Mouse (Mus musculus) liver, embryonic 12.5 days (tissue): Measurements from ENCODE around the gene Tuba3a. TPM values are rescaled to one million over a fixed set of nuclear protein-coding genes. Genes with fewer than 3 reads are reported as not detected.
"Not testable (repeated sequence)": the region's sequence is repeated elsewhere in the genome, so short reads cannot be mapped to it uniquely, and the experiment has no call there.

ENCODE experiments used
- ATAC-seq: fragments of 200-750 bp; cut with Nextera tagmentation; 2 replicates; pipeline ENCODE4 v1.8.0; 2017; ENCODE audit warnings: moderate number of reproducible peaks, mild to moderate bottlenecking, moderate library complexity
- H3K27ac ChIP-seq: fragments of 300-500 bp; sonication (generic); 2 replicates; pipeline ENCODE4 v1.5.1; 2016; ENCODE audit warnings: mild to moderate bottlenecking
- H3K27me3 ChIP-seq: fragments of 300-500 bp; sonication (generic); replicated peaks from 2 replicates; pipeline ENCODE4 v1.6.1; 2016; ENCODE audit warnings: mild to moderate bottlenecking, moderate library complexity
- H3K36me3 ChIP-seq: fragments of 300-500 bp; sonication (generic); 2 replicates; pipeline ENCODE4 v1.6.1; 2016; ENCODE audit warnings: mild to moderate bottlenecking, moderate library complexity
- H3K4me1 ChIP-seq: fragments of 300-500 bp; sonication (generic); 2 replicates; pipeline ENCODE4 v1.6.1; 2016
- H3K4me2 ChIP-seq: fragments of 300-500 bp; sonication (generic); 2 replicates; pipeline ENCODE4 v1.6.1; 2016; ENCODE audit warnings: mild to moderate bottlenecking, moderate library complexity
- H3K4me3 ChIP-seq: fragments of 300-500 bp; sonication (generic); 2 replicates; pipeline ENCODE4 v1.5.1; 2016; ENCODE audit warnings: mild to moderate bottlenecking, moderate library complexity
- H3K9ac ChIP-seq: fragments of 300-500 bp; sonication (generic); 2 replicates; pipeline ENCODE4 v1.6.1; 2016; ENCODE audit warnings: mild to moderate bottlenecking, moderate library complexity
- H3K9me3 ChIP-seq: fragments of 300-500 bp; sonication (generic); replicated peaks from 2 replicates; pipeline ENCODE4 v1.6.1; 2016; ENCODE audit warnings: mild to moderate bottlenecking, moderate library complexity
- WGBS: fragments of 180-500 bp; shearing (Covaris S2); methylation state at CpG from one replicate; pipeline ENCODE4 v1.1.7; 2016; ENCODE audit not compliant: insufficient replicate concordance; 5-methylcytosine and 5-hydroxymethylcytosine counted together
- polyA plus RNA-seq: library from polyadenylated mRNA; unstranded; fragments of >200 nt; fragmentation: Nextera tagmentation; extraction: Ambion mirVana; gene quantifications from 2 replicates; pipeline ENCODE4 v1.2.1, GENCODE M21; 2016

Tuba3a gene
- polyA plus RNA-seq, 1 experiment from 2014 or later = not detected

DNA sequence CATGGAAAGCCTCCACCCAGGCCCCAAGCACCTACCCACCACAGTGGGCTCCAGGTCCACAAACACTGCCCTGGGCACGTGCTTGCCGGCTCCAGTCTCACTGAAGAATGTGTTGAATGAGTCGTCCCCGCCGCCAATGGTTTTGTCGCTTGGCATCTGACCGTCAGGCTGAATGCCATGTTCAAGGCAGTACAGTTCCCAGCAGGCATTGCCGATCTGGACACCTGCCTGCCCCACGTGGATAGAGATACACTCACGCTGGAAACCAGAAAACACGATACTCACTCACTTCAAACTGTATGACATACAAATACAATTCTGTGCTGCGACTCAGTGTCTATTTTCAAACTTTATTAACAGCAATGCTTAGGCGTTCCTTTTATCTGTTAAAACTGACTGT lies 3.1 kb downstream of the Tuba3a start:
- WGBS = 86% methylated on average over 13 of the region's 13 CpGs

DNA sequence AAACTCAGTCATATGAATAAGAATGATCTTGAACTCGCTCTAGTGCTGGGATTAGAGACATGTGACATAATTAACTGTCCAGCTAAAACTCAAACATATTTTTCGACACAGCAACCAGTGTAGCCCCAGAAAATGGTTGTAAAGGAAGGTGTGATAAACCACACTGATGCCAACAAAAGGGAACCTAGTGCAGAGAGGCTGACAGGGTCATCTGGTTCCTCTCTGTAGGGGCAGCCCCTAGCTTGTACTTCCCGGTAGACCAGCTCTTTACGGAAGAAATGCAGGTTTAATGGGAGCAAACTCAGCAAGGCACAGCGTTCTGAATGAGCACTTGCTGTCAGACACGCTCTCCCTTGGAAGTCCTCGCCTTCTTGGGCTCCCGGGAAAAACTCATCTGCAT lies 6.1 kb downstream of the Tuba3a start:
- Histone ChIP-seq H3K4me3 (no peak overlapping the region), H3K27me3 (no peaks in the 10 kb centered on the region), H3K4me1 (no peaks in the 10 kb centered on the region), H3K9me3 (no peaks in the 10 kb centered on the region), H3K4me2 (no peak overlapping the region), H3K27ac (no peak overlapping the region), H3K9ac (no peak overlapping the region), H3K36me3 (no peaks in the 10 kb centered on the region)
- no peak for ATAC-seq
- 40% methylated on average over 8 of the region's 8 CpGs for WGBS

More for the DNA sequence above, 3.1 kb downstream of the Tuba3a start:
- not testable (repeated sequence) for H3K36me3 ChIP-seq, H3K4me3 ChIP-seq, H3K9ac ChIP-seq, H3K27ac ChIP-seq, H3K9me3 ChIP-seq, H3K4me1 ChIP-seq, ATAC-seq, H3K4me2 ChIP-seq, H3K27me3 ChIP-seq

DNA sequence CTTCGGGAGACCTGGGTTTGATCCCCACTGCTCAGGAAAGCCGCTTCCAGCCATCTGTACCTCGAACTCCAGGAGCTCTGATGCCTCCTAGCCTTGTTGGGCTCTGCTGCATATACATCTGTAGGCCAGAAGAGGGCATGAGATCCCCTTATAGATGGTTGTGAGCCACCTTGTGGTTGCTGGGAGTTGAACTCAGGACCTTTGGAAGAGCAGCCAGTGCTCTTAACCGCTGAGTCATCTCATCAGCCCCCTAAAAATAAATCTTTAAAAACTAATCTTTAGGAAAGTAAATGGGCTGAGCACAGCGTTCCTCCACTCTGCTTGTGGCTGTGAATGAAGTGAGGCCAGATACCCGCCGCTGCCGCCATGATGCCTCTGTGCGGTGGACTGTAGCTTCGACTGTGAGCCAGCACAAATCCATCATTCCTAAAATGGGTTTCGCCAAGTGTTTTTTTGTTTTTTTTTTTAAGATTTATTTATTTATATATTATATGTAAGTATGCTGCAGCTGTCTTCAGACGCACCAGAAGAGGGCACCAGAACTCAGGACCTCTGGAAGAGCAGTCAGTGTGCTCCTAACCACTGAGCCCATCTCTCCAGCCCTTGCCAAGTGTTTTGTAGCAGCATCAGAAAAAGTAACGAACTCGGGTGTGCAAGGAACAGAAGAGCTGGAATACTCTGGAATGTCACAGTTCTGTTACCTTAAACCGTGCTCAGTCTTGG lies 10.8 kb downstream of the Tuba3a start:
- WGBS = 52% methylated on average over 15 of the region's 15 CpGs
- Histone ChIP-seq H3K9ac (no peak overlapping the region), H3K4me1 (peaks cover 19% of the 10 kb centered on the region), H3K36me3 (no peaks in the 10 kb centered on the region), H3K27me3 (0 out of 2 replicates have a peak, but pooled peaks cover 5% of the 10 kb centered on the region), H3K27ac (no peak overlapping the region), H3K4me3 (no peak overlapping the region), H3K4me2 (no peak overlapping the region), H3K9me3 (no peaks in the 10 kb centered on the region)
- ATAC-seq = no peak

DNA sequence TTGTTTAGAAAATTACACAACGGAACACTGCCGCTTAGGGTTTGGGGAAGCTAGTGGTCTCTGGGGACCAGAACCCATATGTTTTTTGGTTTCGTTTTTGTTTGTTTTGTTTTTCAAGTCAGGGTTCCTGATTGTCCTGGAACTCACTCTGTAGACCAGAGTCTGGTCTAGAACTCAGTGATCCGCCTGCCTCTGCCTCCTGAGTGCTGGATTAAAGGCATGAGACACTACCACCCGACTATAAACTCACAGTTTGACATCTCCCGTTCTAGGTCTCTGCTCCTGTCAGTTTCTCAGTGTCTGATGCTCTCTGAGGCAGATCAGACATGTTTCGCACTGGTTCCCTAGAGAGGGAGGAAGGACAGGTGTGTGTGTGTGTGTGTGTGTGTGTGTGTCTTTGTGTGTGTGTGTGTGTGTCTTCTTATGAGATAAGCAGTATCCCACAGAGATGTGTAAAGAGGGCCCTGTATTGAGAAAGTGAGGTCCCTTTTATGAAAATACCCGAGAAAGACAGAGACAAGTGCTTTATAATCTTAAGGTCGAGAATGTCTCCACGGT lies 13.5 kb downstream of the Tuba3a start:
- no peaks in the 10 kb centered on the region for H3K36me3 ChIP-seq
- no peak for ATAC-seq
- no peak overlapping the region for H3K27ac ChIP-seq
- peaks cover 19% of the 10 kb centered on the region for H3K4me1 ChIP-seq
- WGBS = 61% methylated on average over 10 of the region's 10 CpGs
- H3K27me3 ChIP-seq = 0 out of 2 replicates have a peak, but pooled peaks cover 8% of the 10 kb centered on the region
- peak overlapping the region; percentile 48 for H3K4me2 ChIP-seq
- H3K9me3 ChIP-seq = no peaks in the 10 kb centered on the region
- no peak overlapping the region for H3K9ac ChIP-seq
- H3K4me3 ChIP-seq = no peak overlapping the region

DNA sequence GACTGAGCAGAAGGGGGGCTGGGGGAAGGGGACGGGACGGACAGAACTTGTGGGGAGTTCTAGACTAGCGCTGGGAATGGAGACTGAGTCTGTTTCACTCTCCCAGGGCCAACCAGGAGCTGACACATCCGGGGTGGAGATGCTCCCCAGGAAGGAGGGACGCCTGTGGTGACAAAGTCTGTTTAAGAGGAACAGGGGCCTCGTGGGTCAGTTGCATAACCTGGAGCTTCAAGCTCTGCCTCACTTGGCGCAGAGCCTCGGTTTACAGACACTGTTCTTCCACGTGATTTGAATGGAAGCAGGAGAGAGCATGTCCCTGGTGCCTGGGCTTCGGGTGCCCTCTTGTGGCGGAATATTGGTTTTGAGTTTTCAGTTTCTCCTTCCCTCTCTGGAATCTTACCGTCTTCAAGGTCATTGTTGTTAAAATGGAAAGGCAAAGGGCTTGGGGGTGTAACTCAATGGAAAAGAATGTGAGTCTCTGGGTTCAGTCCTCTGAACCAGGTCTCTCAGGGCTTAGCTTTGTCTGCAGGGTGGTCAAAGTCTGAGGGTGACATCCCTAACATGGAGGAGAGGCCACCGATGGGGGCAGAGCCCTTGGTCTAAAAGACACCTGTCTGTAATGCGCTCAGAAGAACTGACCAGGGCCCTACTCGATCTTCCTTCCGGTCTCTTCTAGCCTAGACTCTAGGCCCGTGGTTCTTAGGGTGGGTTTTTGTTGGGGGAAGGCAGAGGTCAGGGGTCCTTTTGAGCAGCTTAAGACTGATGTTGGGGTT lies 14.2 kb downstream of the Tuba3a start:
- Histone ChIP-seq H3K9me3 (no peaks in the 10 kb centered on the region), H3K4me3 (no peak overlapping the region)

DNA sequence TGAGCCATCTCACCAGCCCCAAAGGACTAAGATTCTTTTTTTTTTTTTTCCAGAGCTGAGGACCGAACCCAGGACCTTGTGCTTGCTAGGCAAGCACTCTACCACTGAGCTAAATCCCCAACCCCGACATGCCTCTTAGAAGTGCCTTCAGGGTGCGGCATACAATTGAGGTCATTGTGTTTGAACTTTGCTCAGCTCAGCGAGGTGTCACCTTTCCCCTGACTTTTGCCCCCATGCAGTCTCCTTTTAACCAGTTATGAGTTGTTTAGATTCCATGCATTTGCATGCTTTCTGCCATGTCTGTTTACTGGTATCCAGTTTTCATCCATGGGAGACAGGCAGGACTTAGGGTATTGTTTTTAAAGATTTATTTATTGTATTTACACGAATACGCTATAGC lies 17.0 kb downstream of the Tuba3a start:
- no peak overlapping the region for H3K4me2 ChIP-seq
- H3K27ac ChIP-seq = no peak overlapping the region
- peaks cover 8% of the 10 kb centered on the region; the same call in 1 of the 2 replicates for H3K27me3 ChIP-seq
- peaks cover 19% of the 10 kb centered on the region for H3K4me1 ChIP-seq
- no peak overlapping the region for H3K9ac ChIP-seq
- H3K9me3 ChIP-seq = no peaks in the 10 kb centered on the region
- no peak for ATAC-seq
- no peaks in the 10 kb centered on the region for H3K36me3 ChIP-seq
- 56% methylated on average over 6 of the region's 6 CpGs for WGBS
- no peak overlapping the region for H3K4me3 ChIP-seq

More for the DNA sequence above, 14.2 kb downstream of the Tuba3a start:
- peak overlapping the region; percentile 48 for H3K4me2 ChIP-seq
- no peaks in the 10 kb centered on the region for H3K36me3 ChIP-seq
- H3K4me1 ChIP-seq = peaks cover 19% of the 10 kb centered on the region
- H3K27me3 ChIP-seq = 0 out of 2 replicates have a peak, but pooled peaks cover 8% of the 10 kb centered on the region
- no peak overlapping the region for H3K9ac ChIP-seq
- WGBS = 12% methylated on average over 17 of the region's 17 CpGs
- peak; percentile 72 for ATAC-seq
- H3K27ac ChIP-seq = no peak overlapping the region

DNA sequence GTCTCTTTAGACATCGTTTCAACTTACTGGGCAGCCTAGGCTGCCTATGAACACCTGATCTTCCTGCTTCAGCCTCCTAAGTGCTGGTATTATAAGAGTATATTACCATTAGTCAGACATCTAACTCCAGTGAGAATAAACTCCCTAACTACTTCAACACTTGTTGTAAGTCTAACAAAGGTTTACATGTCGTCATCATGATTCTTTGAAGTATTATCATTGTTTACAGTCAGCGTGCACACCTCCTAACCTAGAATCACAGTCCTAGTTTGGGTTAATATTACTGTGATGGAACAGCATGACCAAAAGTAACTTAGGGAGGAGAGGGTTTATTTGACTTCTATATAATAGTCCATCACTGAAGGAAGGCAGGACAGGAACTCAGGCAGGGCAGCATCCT lies 18.4 kb downstream of the Tuba3a start:
- H3K9me3 ChIP-seq = no peaks in the 10 kb centered on the region
- 70% methylated on average over 3 of the region's 3 CpGs for WGBS

DNA sequence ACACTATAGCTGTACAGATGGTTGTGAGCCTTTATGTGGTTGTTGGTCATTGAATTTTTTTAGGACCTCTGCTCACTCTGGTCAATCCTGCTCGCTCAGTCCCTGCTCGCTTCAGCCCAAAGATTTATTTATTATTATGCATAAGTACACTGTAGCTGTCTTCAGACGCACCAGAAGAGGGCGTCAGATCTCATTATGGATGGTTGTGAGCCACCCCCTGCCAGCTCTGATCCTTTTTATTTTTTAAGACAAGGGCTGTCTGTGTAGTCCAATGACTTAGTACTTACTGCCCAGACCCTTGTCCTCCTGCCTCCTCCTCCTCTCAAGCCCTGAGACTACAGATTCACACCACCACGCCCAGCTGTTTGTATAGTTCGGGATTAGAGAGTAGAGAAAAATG lies 19.2 kb downstream of the Tuba3a start:
- not testable (repeated sequence) for H3K36me3 ChIP-seq, H3K4me3 ChIP-seq, H3K9me3 ChIP-seq, H3K4me2 ChIP-seq, H3K27me3 ChIP-seq, ATAC-seq, H3K9ac ChIP-seq, H3K27ac ChIP-seq
- 53% methylated on average over 6 of the region's 6 CpGs for WGBS
- H3K4me1 ChIP-seq = peaks cover 11% of the 10 kb centered on the region

More for the DNA sequence above, 18.4 kb downstream of the Tuba3a start:
- H3K9ac ChIP-seq = no peak overlapping the region
- no peak for ATAC-seq
- no peak overlapping the region for H3K4me3 ChIP-seq
- H3K4me1 ChIP-seq = peaks cover 19% of the 10 kb centered on the region
- H3K27me3 ChIP-seq = peaks cover 8% of the 10 kb centered on the region; the same call in 1 of the 2 replicates
- no peak overlapping the region for H3K27ac ChIP-seq
- no peak overlapping the region for H3K4me2 ChIP-seq
- no peaks in the 10 kb centered on the region for H3K36me3 ChIP-seq

DNA sequence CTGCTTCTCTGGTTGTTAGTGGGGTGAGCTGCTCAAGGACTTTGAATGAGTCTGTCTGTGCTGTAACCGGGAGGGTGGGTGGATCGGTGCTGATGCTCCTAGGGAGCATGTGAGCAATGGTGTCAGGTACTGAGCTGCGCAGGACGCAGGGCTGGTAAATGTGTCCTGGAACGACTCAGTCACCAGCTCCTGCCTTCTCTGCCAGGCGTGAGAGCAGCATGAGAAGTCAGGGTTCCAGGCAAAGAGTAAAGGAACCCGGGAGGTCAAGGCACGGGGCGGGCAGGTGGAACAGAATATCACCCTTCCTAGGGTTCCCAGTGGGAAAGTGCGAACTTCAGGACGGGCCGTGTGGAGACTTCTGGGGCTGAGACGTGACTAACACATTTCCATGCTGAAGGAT lies 19.8 kb downstream of the Tuba3a start:
- Histone ChIP-seq H3K4me2 (no peak overlapping the region), H3K27me3 (peaks cover 8% of the 10 kb centered on the region; the same call in 1 of the 2 replicates), H3K4me1 (peaks cover 8% of the 10 kb centered on the region; the same call in 1 of the 2 replicates), H3K4me3 (no peak overlapping the region), H3K9ac (no peak overlapping the region), H3K36me3 (no peaks in the 10 kb centered on the region), H3K27ac (no peak overlapping the region), H3K9me3 (no peaks in the 10 kb centered on the region)
- WGBS = 65% methylated on average over 13 of the region's 13 CpGs
- no peak for ATAC-seq

DNA sequence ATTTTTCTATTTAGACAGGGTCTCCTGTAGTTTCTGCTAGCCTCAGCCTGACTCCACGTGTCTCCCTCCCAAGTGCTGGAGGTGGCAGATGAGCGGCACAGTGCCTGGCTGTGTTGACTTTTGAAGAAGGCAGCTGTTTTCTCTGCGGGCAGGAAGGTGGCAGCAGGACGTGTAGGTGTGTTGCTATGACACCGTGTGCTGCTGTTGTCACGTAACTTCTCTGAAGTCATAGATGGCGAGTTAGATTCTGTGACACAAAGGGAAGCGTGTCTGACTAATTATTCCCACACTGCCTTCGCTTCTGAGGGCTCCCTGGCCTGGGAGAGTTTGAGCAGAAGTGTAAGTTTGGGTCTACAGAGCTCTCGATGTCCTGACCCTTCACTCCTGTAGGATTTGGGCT lies 20.6 kb downstream of the Tuba3a start:
- no peak overlapping the region for H3K9ac ChIP-seq
- 49% methylated on average over 10 of the region's 10 CpGs for WGBS
- ATAC-seq = no peak

DNA sequence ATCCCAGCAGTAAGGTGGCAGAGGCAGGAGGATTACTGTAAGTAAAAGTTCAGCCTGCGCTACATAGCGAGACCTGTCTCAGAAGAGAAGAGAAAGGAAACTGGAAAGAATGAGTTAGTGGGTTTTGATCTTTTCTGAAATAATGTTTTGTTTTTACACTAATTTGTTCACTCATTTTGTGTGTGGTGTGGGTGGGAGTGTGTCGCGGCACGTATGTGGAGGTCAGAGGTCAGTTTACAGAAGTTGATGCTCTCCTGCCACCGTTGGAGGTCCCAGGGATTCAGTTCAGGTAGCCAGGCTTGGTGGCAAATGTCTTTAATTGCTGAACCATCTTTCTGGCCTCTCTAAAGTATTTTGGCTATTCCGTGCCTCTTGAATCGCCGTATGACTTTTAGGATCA lies 21.6 kb downstream of the Tuba3a start:
- no peak overlapping the region for H3K4me2 ChIP-seq
- H3K9me3 ChIP-seq = no peaks in the 10 kb centered on the region
- H3K36me3 ChIP-seq = no peaks in the 10 kb centered on the region
- no peak for ATAC-seq
- H3K4me3 ChIP-seq = no peak overlapping the region
- WGBS = 80% methylated on average over 9 of the region's 9 CpGs
- peaks cover 3% of the 10 kb centered on the region; the same call in 1 of the 2 replicates for H3K27me3 ChIP-seq
- no peak overlapping the region for H3K9ac ChIP-seq
- no peaks in the 10 kb centered on the region for H3K4me1 ChIP-seq
- H3K27ac ChIP-seq = no peak overlapping the region

More for the DNA sequence above, 20.6 kb downstream of the Tuba3a start:
- Histone ChIP-seq H3K27me3 (peaks cover 3% of the 10 kb centered on the region; the same call in 1 of the 2 replicates), H3K9me3 (no peaks in the 10 kb centered on the region), H3K4me1 (no peaks in the 10 kb centered on the region), H3K27ac (no peak overlapping the region), H3K36me3 (no peaks in the 10 kb centered on the region), H3K4me3 (no peak overlapping the region), H3K4me2 (no peak overlapping the region)

DNA sequence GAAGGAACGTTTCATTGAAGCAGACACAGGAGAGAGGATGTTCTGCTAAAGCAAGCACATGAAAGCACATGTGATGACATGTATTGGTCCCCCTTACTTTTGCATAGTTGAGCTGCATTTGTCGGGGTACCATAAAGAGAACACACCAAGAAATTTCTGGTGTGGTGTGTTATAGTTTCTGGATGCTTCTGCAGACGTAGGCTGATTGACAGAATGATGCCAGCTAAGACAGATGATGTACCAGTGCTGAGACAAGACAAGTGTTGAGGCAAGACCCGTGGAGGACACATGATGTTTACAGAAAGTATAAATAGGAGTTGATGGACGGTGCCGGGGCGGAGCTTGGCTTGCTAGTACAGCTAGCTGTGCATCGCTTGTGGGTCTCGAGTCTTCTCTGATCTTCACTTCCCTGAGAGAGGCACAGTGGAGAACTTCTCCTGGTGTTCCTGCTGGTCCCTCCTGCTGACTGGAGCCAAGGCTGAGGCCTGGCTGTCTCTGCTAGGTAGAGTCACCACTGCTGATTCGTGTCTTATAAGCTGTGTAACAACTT lies 25.8 kb downstream of the Tuba3a start:
- H3K27ac ChIP-seq = no peak overlapping the region
- no peak overlapping the region for H3K4me3 ChIP-seq
- H3K9ac ChIP-seq = no peak overlapping the region
- WGBS = 66% methylated on average over 10 of the region's 10 CpGs
- no peaks in the 10 kb centered on the region for H3K4me1 ChIP-seq
- no peaks in the 10 kb centered on the region for H3K36me3 ChIP-seq
- H3K27me3 ChIP-seq = no peaks in the 10 kb centered on the region; the same call in 1 of the 2 replicates
- no peaks in the 10 kb centered on the region for H3K9me3 ChIP-seq
- H3K4me2 ChIP-seq = no peak overlapping the region
- ATAC-seq = no peak
